Comparison of ENCODE assay signal across 10 mouse cellular contexts in genomic region chr6:39433701-39434100, GRCm38 (mm10). TPM values are rescaled to one million over a fixed set of nuclear protein-coding genes. Genes with fewer than 3 reads are reported as not detected.
"Had no signal": no experiment of that assay in that cellular context is flagged by ENCODE, and none has a peak within 500 bp of the region (broad histone marks: within the 10 kb centered on the region; RNA-seq: fewer than 3 reads in every experiment).

No protein-coding gene starts in this region.

- H3K27me3 ChIP-seq: limb, embryonic 12.5 days; lung, embryonic 15.5 days; neural tube, embryonic 15.5 days had no signal

- H3K4me2 ChIP-seq: limb, embryonic 12.5 days; lung, embryonic 15.5 days; neural tube, embryonic 15.5 days had no signal

- H3K4me3 ChIP-seq: layer of hippocampus, adult 2 months; limb, embryonic 12.5 days; lung, embryonic 15.5 days; myocyte; neural tube, embryonic 15.5 days had no signal

- H3K9me3 ChIP-seq: limb, embryonic 12.5 days; lung, embryonic 15.5 days; neural tube, embryonic 15.5 days had no signal

- H3K9ac ChIP-seq: limb, embryonic 12.5 days; lung, embryonic 15.5 days; neural tube, embryonic 15.5 days had no signal

- H3K4me1 ChIP-seq: limb, embryonic 12.5 days; lung, embryonic 15.5 days; neural tube, embryonic 15.5 days had no signal

- H3K36me3 ChIP-seq: limb, embryonic 12.5 days; lung, embryonic 15.5 days; neural tube, embryonic 15.5 days had no signal

- H3K27ac ChIP-seq: layer of hippocampus, adult 2 months; limb, embryonic 12.5 days; lung, embryonic 15.5 days; neural tube, embryonic 15.5 days had no signal

- DNase-seq: kidney, adult 11 months; kidney, postnatal 10 days; kidney, postnatal 4 days; midbrain, embryonic 14.5 days; thymus, postnatal 36 days had no signal

RNA-seq across cellular contexts. Expression of gene Rab19, which starts 52.7 kb away (rescaled TPM):
- polyA plus RNA-seq: myocyte had no signal
